Mouse (Mus musculus) spleen, adult 2 months (tissue): ENCODE results near the gene Hsd11b2. TPM values are rescaled to one million over a fixed set of nuclear protein-coding genes. Genes with fewer than 3 reads are reported as not detected.
A peak's percentile ranks its signal among the peaks of the same experiment; 100 is the strongest.

ENCODE experiments used
- DNase-seq, 2 experiments: peaks; one replicate each; pipeline versions ENCODE4 v3.0.0 to v3.0.0-alpha.2; 2012 to 2021; ENCODE audit warnings: low spot score in 2 of 2, low read depth in 1 of 2
- H3K27ac ChIP-seq: fragments of 200-500 bp; 2 replicates; pipeline ENCODE4 v1.5.1; 2012; ENCODE audit warnings: low read length, inconsistent platforms; ENCODE audit not compliant: insufficient read depth
- H3K27me3 ChIP-seq: fragments of 200-500 bp; 2 replicates; pipeline ENCODE4 v1.6.1; 2012; ENCODE audit warnings: mild to moderate bottlenecking, moderate library complexity, low read length, inconsistent platforms; ENCODE audit not compliant: control insufficient read depth, insufficient read depth
- H3K36me3 ChIP-seq: fragments of 200-500 bp; 2 replicates; pipeline ENCODE4 v1.6.1; 2012; ENCODE audit warnings: mild to moderate bottlenecking, low read length, inconsistent platforms; ENCODE audit not compliant: control insufficient read depth, insufficient read depth
- H3K4me1 ChIP-seq: fragments of 200-500 bp; 2 replicates; pipeline ENCODE4 v1.6.1; 2011; ENCODE audit warnings: inconsistent platforms; ENCODE audit not compliant: control insufficient read depth, insufficient read depth, insufficient read length
- H3K4me3 ChIP-seq: fragments of 200-500 bp; 2 replicates; pipeline ENCODE4 v1.5.1; 2011; ENCODE audit warnings: mild to moderate bottlenecking, inconsistent platforms; ENCODE audit not compliant: insufficient read depth, insufficient read length; ENCODE audit errors: extremely low read depth
- CTCF ChIP-seq: fragments of 200-500 bp; IDR thresholded peaks from 2 replicates; pipeline ENCODE4 v1.5.1; 2011; ENCODE audit warnings: mild to moderate bottlenecking, inconsistent platforms; ENCODE audit not compliant: insufficient read depth, insufficient read length, insufficient replicate concordance; ENCODE audit errors: extremely low read depth
- POLR2A ChIP-seq: fragments of 200-500 bp; IDR thresholded peaks from 2 replicates; pipeline ENCODE4 v1.6.1; 2011; ENCODE audit warnings: low read depth, low read length, inconsistent platforms
- WGBS: fragments of 180-500 bp; shearing (Covaris S2); methylation state at CpG from one replicate; pipeline ENCODE4 v1.1.7; 2018; 5-methylcytosine and 5-hydroxymethylcytosine counted together
- polyA plus RNA-seq: library from polyadenylated mRNA; depleted of rRNA; stranded (reverse); fragments of >200 nt; gene quantifications from 2 replicates; pipeline ENCODE4 v1.2.3, GENCODE M21; 2012

The Hsd11b2 gene
- polyA plus RNA-seq, 1 experiment: 0.44 TPM

GRCm38 (mm10) chr8:105544544-105545205 lies 26.1 kb downstream of the Hsd11b2 start:
- H3K4me3 ChIP-seq: no peak overlapping the region
- no peak for DNase-seq
- TF ChIP-seq CTCF (no peak), POLR2A (no peak)
- peaks cover 6% of the 10 kb centered on the region; the same call in 1 of the 2 replicates for H3K4me1 ChIP-seq
- H3K27ac ChIP-seq: 0 out of 2 replicates have a peak overlapping the region, but pooled peaks have one; percentile 21
- WGBS: 86% methylated on average over 7 of the region's 7 CpGs
- H3K36me3 ChIP-seq: no peaks in the 10 kb centered on the region
- no peaks in the 10 kb centered on the region for H3K27me3 ChIP-seq

GRCm38 (mm10) chr8:105545249-105545648 lies 26.7 kb downstream of the Hsd11b2 start:
- Histone ChIP-seq H3K27ac (no peak overlapping the region), H3K4me3 (no peak overlapping the region), H3K27me3 (no peaks in the 10 kb centered on the region), H3K36me3 (no peaks in the 10 kb centered on the region), H3K4me1 (peaks cover 6% of the 10 kb centered on the region; the same call in 1 of the 2 replicates)
- 68% methylated on average over 3 of the region's 3 CpGs for WGBS
- TF ChIP-seq POLR2A (no peak), CTCF (no peak)
- no peak for DNase-seq

GRCm38 (mm10) chr8:105546384-105547350 lies 28.1 kb downstream of the Hsd11b2 start:
- no peak for DNase-seq
- no peak overlapping the region for H3K4me3 ChIP-seq
- WGBS: 84% methylated on average over 6 of the region's 6 CpGs
- no peaks in the 10 kb centered on the region for H3K27me3 ChIP-seq
- peaks cover 6% of the 10 kb centered on the region; the same call in 1 of the 2 replicates for H3K4me1 ChIP-seq
- no peak overlapping the region for H3K27ac ChIP-seq
- H3K36me3 ChIP-seq: no peaks in the 10 kb centered on the region
- no peak for TF ChIP-seq POLR2A
- no peak for TF ChIP-seq CTCF

- no peaks in the 10 kb centered on the region for H3K4me1 ChIP-seq
These were observed 31.0 kb downstream of the Hsd11b2 start for GRCm38 (mm10) chr8:105549506-105549905.

GRCm38 (mm10) chr8:105550083-105550482 lies 31.5 kb downstream of the Hsd11b2 start:
- H3K36me3 ChIP-seq: no peaks in the 10 kb centered on the region

More at GRCm38 (mm10) chr8:105549506-105549905, 31.0 kb downstream of the Hsd11b2 start:
- H3K36me3 ChIP-seq: no peaks in the 10 kb centered on the region
- no peak overlapping the region for H3K4me3 ChIP-seq
- H3K27ac ChIP-seq: no peak overlapping the region
- no peaks in the 10 kb centered on the region for H3K27me3 ChIP-seq
- TF ChIP-seq CTCF (no peak), POLR2A (no peak)
- 97% methylated on average over 1 of the region's 1 CpGs for WGBS
- no peak for DNase-seq

GRCm38 (mm10) chr8:105552032-105552431 lies 33.5 kb downstream of the Hsd11b2 start:
- Histone ChIP-seq H3K27me3 (no peaks in the 10 kb centered on the region), H3K4me3 (no peak overlapping the region), H3K4me1 (no peaks in the 10 kb centered on the region), H3K27ac (no peak overlapping the region), H3K36me3 (no peaks in the 10 kb centered on the region)
- DNase-seq: no peak
- no peak for TF ChIP-seq POLR2A
- TF ChIP-seq CTCF: no peak
- WGBS: 95% methylated on average over 2 of the region's 2 CpGs

More at GRCm38 (mm10) chr8:105550083-105550482, 31.5 kb downstream of the Hsd11b2 start:
- Histone ChIP-seq H3K4me1 (no peaks in the 10 kb centered on the region), H3K27ac (no peak overlapping the region), H3K4me3 (no peak overlapping the region), H3K27me3 (no peaks in the 10 kb centered on the region)
- TF ChIP-seq CTCF: no peak
- TF ChIP-seq POLR2A: no peak
- DNase-seq: no peak
- WGBS: 69% methylated on average over 2 of the region's 2 CpGs

- Histone ChIP-seq H3K27me3 (no peaks in the 10 kb centered on the region), H3K4me1 (no peaks in the 10 kb centered on the region), H3K27ac (no peak overlapping the region), H3K4me3 (no peak overlapping the region), H3K36me3 (no peaks in the 10 kb centered on the region)
- DNase-seq: no peak
- TF ChIP-seq CTCF (no peak), POLR2A (no peak)
- WGBS: 91% methylated on average over 1 of the region's 1 CpGs
These were observed 34.3 kb downstream of the Hsd11b2 start for GRCm38 (mm10) chr8:105552824-105553223.
